ENCODE assay signal across 12 mouse cellular contexts in the genomic region with DNA sequence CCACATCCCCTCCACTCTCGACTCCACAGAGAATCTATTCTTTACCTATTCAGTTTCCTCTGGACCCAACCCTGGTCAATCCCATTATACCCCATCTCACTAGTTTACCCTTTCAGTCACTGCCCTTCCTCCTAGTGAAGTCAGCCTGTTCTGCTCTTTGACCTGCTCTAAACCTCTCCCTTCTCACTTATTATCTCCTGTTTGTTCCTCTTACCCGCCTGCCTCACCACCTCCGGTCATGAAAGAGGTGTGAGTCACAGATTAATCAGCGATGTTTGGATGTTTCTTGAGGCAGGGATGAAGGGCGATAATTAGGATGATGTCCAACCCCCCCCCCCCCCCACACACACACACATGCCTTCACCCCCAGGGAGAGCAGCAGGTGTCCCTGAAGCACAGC.
"Had no signal": no experiment of that assay in that cellular context is flagged by ENCODE, and none has a peak within 500 bp of the region (broad histone marks: within the 10 kb centered on the region; RNA-seq: fewer than 3 reads in every experiment).

No protein-coding gene starts in this region.

- H3K4me2 ChIP-seq: limb, embryonic 15.5 days; midbrain, embryonic 12.5 days; stomach, embryonic 15.5 days had no signal

- H3K36me3 ChIP-seq: limb, embryonic 15.5 days; midbrain, embryonic 12.5 days; stomach, embryonic 15.5 days had no signal

- H3K27ac ChIP-seq: kidney, postnatal 0 days; left cerebral cortex, adult 2 months; limb, embryonic 15.5 days; liver, embryonic 14.5 days; midbrain, embryonic 12.5 days; stomach, embryonic 15.5 days had no signal

- H3K9ac ChIP-seq: limb, embryonic 15.5 days; liver, embryonic 14.5 days; midbrain, embryonic 12.5 days; stomach, embryonic 15.5 days had no signal

- H3K4me3 ChIP-seq: left cerebral cortex, adult 2 months; limb, embryonic 15.5 days; midbrain, embryonic 12.5 days; stomach, embryonic 15.5 days had no signal

- H3K27me3 ChIP-seq: limb, embryonic 15.5 days; midbrain, embryonic 12.5 days; stomach, embryonic 15.5 days had no signal

- DNase-seq: kidney, adult 11 months; kidney, adult 9 months; kidney, postnatal 4 days; lung, adult 18-20 months; right cerebral cortex, postnatal 14 days; thymus, postnatal 4 days had no signal

- H3K9me3 ChIP-seq: limb, embryonic 15.5 days; midbrain, embryonic 12.5 days; stomach, embryonic 15.5 days had no signal
